Mouse (Mus musculus) activated CD4-positive, CD25-positive, alpha-beta regulatory T cell, adult 4 months (primary cell): Measurements from ENCODE around the gene Olfr911-ps1. TPM values are rescaled to one million over a fixed set of nuclear protein-coding genes. Genes with fewer than 3 reads are reported as not detected.

Experiments
- ATAC-seq: one replicate; pipeline ENCODE4 v1.8.0; 2017
- polyA plus RNA-seq, 2 experiments: library from polyadenylated mRNA; unstranded; fragments of 100-300 nt; shearing (Covaris generic); gene quantifications; one replicate each; pipeline ENCODE4 v1.2.1; 2017

Olfr911-ps1 gene
- under 1 TPM in 1 of 2 experiments, not detected in 1; 0.48 TPM for polyA plus RNA-seq

DNA sequence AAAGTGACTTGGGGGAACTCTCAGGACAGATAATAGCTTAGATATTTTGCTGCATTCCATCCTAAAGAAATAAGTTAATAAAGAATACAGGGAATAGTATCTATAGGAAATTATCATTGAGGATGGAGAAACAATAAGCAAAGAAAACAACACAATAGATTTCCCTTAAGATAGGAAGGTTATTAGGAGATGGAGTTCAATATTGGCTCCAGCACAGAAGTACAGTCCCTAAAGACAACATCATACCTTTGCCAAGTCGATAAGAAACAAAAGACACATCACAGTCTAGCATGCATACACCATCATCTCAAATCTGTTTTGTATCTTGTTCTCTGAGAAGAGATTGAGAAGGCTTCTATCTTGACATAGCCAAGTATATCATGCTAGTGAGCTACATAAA lies at the start of gene Olfr911-ps1:
Gene Olfr911-ps1, plus strand, starts transcription at position 301 of the 400 bp plus-strand sequence.
- no peak for ATAC-seq

DNA sequence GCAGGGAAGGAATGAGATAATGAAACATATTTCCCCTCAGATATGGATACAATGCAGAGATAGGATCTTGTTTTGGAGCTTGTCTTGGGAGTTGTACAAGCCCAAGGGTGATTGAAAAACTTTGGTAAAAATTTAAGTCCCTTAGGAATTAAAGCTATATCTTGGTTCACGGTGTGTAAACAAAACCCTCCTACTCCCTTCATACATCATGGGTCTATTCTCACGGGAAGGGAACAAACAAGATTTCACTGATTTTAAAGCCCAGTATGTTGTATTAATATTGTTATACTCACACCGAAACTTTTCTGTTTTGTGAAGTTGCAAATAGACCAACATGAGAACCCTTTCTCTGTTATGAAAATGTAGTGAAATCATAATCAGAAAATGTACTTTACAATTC lies 34.6 kb upstream of the Olfr911-ps1 start, which contains the start of gene Olfr906:
Gene Olfr906, plus strand, starts transcription at position 301 of the 400 bp plus-strand sequence.
- ATAC-seq = no peak

DNA sequence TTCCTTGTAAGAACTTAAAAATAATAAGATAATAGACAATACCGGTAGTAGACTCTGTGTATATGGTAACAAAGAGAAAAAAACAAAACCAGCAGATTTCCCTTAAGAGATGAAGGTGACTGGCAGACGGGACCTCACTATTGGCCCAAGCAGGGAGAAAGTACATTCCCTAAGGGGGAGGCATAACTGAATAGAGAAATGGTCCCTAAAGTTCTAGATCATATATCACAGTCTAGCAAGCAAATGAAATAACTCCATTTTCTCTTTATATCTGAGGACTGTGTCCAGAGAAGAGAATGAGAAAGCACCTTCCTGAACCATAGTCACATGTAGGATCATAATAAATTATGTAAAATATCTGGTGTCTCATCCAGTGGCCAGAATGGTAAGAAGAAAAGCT lies 25.9 kb upstream of the Olfr911-ps1 start, which contains the start of gene Olfr907:
Gene Olfr907, plus strand, starts transcription at position 301 of the 400 bp plus-strand sequence.
- ATAC-seq = no peak

DNA sequence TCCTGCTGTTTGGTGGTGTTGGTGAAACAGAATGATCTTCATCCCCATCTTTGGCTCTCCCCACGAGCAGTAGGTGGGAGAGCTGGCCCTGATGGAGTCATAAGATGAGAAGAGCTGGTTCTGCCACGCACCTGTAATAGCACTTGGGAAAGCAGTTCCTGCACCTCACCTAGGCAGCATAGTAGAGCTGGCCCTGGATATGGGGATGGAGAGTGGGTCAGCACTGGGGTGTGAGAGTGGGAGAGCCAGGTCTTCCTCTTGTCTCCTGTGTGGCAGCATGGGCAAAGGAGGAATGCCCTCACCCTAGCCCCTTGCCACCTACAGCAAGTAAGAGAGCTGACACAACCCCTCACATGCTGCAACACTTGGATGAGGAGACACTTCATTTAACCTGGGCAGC lies 9.0 kb upstream of the Olfr911-ps1 start:
- no peak for ATAC-seq

DNA sequence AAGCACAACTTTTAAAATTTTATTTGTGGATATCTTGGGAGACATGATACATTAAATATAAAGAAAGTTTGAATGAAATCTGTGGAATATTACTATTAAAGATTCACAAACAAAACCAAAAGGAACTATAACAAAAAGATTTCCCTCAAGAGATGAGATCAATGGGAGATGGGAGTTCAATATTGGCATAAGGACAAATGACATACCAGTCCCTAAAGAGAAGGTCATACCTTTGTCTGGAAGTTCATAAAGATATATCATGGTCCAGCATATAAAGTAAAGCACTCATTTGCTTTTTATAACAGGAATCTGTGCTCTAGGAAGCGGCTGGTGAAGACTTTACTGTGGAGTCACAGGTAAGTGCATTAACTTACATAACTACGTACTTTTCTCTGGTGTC lies 16.2 kb downstream of the Olfr911-ps1 start, which contains the start of gene Olfr910:
Gene Olfr910, plus strand, starts transcription at position 301 of the 400 bp plus-strand sequence.
- ATAC-seq = no peak

Other genes with a start within 250 kb of the Olfr911-ps1 start
- gene Olfr896-ps1, start 230.5 kb upstream of the Olfr911-ps1 start, polyA plus RNA-seq = not detected
- not detected for gene Olfr25, start 192.5 kb upstream of the Olfr911-ps1 start, polyA plus RNA-seq
- gene Olfr898, start 173.2 kb upstream of the Olfr911-ps1 start, polyA plus RNA-seq = not detected
- gene Olfr250, start 154.7 kb upstream of the Olfr911-ps1 start, polyA plus RNA-seq = under 1 TPM in 1 of 2 experiments, not detected in 1; 0.19 TPM
- not detected for gene Olfr251, start 144.5 kb upstream of the Olfr911-ps1 start, polyA plus RNA-seq
- not detected for gene Olfr147, start 119.9 kb upstream of the Olfr911-ps1 start, polyA plus RNA-seq
- under 1 TPM in 1 of 2 experiments, not detected in 1; 0.16 TPM for gene Olfr901, start 92.1 kb upstream of the Olfr911-ps1 start, polyA plus RNA-seq
- gene Olfr902, start 73.9 kb upstream of the Olfr911-ps1 start, polyA plus RNA-seq = not detected
- not detected for gene Olfr904, start 58.4 kb upstream of the Olfr911-ps1 start, polyA plus RNA-seq
- not detected for gene Olfr905, start 50.5 kb upstream of the Olfr911-ps1 start, polyA plus RNA-seq
- not detected for gene Olfr906, start 34.5 kb upstream of the Olfr911-ps1 start, polyA plus RNA-seq
- gene Olfr907, start 25.8 kb upstream of the Olfr911-ps1 start, polyA plus RNA-seq = not detected
- gene Olfr910, start 16.3 kb downstream of the Olfr911-ps1 start, polyA plus RNA-seq = not detected
- under 1 TPM in 1 of 2 experiments, not detected in 1; 0.08 TPM for gene Olfr912, start 58.6 kb downstream of the Olfr911-ps1 start, polyA plus RNA-seq
- gene Olfr913, start 71.2 kb downstream of the Olfr911-ps1 start, polyA plus RNA-seq = not detected
- gene Olfr914, start 83.5 kb downstream of the Olfr911-ps1 start, polyA plus RNA-seq = not detected
- not detected for gene Olfr916, start 138.3 kb downstream of the Olfr911-ps1 start, polyA plus RNA-seq
- not detected for gene Olfr917, start 144.3 kb downstream of the Olfr911-ps1 start, polyA plus RNA-seq
- under 1 TPM in 1 of 2 experiments, not detected in 1; 0.09 TPM for gene Olfr918, start 153.0 kb downstream of the Olfr911-ps1 start, polyA plus RNA-seq
- gene Olfr919, start 182.1 kb downstream of the Olfr911-ps1 start, polyA plus RNA-seq = not detected
- 10 to 100 TPM; 23.4 to 23.8 TPM for gene Vwa5a, start 196.7 kb downstream of the Olfr911-ps1 start, polyA plus RNA-seq
- gene Olfr920, start 230.7 kb downstream of the Olfr911-ps1 start, polyA plus RNA-seq = under 1 TPM; 0.08 to 0.62 TPM